Mouse (Mus musculus) gastrocnemius, adult 18-20 months (tissue): ENCODE data around the gene Gramd1b. TPM values are rescaled to one million over a fixed set of nuclear protein-coding genes. Genes with fewer than 3 reads are reported as not detected.

Source experiments
- DNase-seq: peaks from one replicate; pipeline ENCODE4 v3.0.0; 2021; ENCODE audit warnings: low spot score
- total RNA-seq, 2 experiments: library from RNA; stranded (reverse); gene quantifications; 2 replicates each; pipeline ENCODE4 v1.2.3; 2021

Gramd1b gene
- total RNA-seq, 2 experiments from 2014 or later, result 7.5 to 7.9 TPM

DNA sequence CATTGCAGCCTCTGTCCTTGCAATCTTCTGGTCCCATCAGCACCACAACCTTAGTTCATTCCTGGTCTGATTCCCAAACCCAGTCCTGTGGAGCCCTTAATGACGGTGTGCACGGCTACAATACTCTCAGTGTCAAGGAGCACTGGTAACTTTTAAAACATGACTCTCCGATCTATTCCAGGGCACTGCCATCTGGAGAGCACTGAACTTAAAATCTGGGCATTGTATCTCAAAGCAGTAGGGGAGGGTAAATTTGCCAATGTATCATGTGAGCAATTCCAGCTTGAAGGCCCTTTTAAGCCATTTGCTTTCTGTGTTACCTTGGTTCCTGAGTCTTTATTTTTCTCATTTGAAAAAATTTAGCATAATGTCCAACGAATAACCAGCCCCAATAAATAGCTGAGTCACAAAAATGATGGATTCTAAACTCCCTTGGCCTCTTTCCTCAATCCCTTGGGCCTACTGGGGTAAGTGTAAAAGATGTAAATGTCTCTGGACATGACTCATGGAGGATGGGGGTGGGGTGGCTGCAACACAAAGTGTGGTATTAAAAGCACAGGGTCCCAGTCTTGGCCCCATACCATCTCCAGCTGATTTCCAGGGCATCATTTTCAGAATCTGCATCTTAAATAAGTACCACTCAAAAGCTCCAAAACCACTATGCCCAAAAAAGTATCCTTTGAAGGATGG, 193.9 kb downstream of the Gramd1b start:
- DNase-seq, result no peak

GRCm38 (mm10) chr9:40336701-40337100, 194.5 kb downstream of the Gramd1b start:
- no peak for DNase-seq

DNA sequence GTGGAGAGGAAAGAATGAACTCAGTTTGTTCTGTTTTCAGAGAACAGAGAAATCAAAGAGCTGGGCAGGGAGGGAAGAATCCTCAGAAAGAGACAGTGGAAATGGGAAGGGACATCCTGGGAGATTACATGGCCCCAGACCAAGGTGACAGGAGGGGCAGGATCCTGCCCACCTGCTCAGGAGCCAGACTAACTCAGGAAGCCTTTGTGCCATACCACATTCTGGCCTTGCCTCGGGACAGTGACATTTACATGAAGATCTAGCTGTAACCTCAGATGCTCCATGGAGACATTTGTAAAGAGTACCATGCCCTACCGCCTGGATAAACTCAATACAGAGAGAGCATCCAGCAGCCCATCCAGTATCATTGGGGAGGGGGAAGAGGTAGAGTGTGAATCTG, 196.6 kb downstream of the Gramd1b start:
- DNase-seq, result no peak

DNA sequence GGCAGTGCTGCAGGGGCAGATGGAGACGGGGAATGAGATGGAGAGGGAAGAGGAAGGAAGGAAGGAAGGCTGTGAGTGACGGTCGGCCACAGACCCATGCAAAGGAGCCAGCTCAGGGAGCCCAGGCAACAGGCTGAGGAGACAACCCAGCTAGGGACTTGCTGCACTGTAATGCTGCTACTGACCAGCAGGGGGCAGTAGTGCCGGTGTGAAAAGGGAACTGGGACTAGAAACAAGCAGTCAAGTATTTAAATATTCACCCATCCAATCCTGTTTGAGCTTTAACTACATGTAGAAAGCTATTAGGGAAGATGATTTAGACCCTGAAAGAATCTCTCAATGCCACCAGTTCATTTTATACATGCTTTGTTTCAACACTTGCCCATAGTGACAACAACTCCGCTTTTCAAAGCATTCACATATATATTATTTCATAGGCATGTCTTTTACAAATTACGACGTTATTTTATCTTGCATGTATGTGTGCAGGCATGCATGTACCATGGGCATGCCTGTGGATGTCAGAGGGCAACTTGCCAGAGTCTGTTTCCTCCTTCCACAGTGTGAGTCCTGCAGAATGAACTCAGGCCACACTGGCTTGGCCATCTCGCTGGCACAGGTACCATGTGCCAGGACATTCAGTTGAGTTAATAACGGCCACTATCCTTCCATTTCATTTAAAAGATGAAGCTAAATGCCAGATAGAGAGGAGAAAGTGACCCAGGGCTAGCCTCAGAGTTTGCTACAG, 197.4 kb downstream of the Gramd1b start:
- peak; percentile 70 for DNase-seq

- DNase-seq, result no peak
These were observed 198.2 kb downstream of the Gramd1b start for GRCm38 (mm10) chr9:40332731-40333648.

DNA sequence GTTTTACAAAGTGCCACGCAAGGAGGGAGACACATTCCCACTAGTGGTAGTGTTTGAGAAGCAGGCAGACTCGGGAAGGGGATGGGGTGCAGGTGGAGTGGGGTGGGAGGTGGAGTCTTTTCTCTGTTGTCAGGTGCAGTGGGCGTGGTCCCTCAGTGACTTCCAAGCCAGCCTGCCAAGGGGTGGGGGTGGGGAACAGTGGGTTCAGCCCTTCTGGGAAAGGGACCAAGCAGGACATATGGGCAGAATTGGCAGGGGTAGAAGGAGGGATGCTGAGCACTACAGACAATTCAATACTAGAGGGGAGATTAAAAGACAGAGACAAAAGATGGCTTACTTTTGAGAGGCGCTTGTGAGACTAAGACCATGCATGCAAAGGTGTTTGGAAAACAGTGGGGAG, 198.9 kb downstream of the Gramd1b start:
- no peak for DNase-seq

- DNase-seq, result no peak
These were observed 199.5 kb downstream of the Gramd1b start for GRCm38 (mm10) chr9:40331411-40332286.

GRCm38 (mm10) chr9:40330609-40331382, 200.4 kb downstream of the Gramd1b start:
- peak; percentile 94 for DNase-seq

DNA sequence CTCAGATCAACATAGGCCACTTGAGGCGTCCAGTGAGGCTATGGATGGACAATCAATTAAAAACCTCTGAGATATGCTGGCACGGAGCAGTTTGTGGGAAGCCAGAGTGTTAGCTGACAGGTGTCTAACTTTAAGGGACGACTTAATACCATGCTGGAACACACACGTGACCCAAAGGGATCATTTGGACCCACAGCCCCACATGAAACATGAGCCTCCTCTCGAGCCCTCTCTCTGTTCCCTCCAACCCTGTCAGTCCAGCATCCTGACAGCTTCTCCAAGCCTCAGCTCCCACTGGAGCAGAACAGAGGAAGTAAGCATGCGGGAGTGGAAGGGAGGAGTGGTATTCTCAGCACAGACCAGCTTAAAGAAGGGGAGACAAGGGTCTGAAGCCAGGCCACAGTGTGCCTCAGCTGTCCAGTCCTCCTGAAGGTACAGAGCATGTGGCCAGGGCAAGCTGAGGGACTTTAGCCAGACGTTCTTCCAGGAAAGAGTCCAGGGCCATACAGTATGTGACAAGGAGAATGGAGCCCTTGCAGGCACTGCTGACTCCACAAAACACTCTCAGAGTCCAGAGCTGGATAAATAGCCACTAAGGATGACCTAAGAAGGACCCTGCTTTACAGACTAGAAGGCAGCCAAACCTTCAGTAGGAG, 204.8 kb downstream of the Gramd1b start:
- DNase-seq, result no peak

GRCm38 (mm10) chr9:40324826-40325225, 206.4 kb downstream of the Gramd1b start:
- DNase-seq, result peak; percentile 63

GRCm38 (mm10) chr9:40324232-40324792, 206.9 kb downstream of the Gramd1b start:
- DNase-seq, result no peak

DNA sequence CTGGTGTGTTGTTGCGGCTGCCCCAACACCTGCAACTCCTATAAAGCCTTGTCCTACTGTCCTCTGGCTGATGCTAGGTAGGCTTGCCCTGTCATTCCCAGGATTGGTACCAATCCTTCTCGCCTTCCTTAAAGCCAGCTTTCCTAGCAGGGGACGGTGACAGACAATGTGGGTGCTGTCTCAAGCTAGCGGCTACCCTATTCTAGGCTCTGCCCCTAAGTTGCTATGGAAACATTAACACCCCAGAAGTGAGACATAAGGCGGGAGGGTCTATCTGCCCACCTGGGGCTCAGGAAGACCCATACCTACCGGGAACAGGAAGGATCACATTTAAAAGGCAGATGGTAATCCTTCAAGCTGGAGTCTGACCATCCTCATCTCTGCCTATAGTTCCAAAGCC, 207.4 kb downstream of the Gramd1b start:
- no peak for DNase-seq

DNA sequence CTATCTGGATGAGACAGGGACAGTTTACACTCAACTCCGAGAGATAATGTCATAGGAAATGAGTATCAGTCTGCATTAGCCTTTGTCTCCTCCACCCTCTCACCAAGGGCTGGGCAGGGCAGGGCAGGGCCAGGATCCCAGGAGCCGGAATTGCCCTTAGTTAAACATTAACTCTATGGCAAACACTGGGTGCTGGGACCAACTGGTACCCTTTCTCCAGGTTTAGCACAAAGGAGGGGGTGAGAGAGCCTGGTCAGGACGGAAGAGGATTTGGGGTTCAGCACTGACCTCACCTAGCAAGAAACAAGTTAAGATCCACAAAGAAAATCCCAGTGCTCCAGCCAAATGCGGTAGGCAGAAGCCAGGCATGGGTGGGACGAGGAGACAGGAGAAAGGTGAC, 208.0 kb downstream of the Gramd1b start:
- DNase-seq, result no peak

DNA sequence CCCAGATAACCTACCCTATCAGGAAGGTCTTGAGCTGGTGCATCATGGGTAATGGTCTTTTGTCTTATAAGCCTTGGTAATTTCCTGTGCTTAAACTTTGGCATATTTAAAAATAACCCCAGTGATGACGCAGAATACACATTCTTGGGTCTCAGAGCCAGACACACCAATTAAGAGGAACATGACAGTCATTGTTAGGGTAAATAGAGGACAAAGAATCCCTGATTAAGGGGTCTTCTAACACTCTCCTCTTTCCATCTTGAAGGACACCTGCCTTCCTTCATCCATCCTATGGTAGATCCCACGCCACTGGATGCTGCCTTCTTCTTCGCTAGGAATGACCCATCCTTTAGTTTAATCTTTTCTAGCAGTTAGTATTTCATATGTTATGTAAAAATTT, 208.8 kb downstream of the Gramd1b start:
- DNase-seq, result no peak

DNA sequence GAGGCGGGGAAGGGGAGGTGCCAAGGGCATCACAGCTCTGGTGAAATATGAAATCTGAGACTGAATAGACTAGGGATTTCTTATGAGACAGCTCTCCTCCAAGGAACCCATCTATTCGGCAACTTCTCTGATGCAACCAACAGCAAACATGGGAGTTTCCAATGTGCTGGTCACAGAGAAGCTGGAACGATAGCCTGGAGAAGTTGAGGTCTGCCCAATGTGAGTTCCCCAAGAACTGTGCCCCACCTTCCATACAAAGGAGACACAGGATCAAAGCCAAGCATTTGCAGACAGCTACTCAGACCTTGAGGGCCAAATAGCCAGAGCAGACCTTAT, 209.5 kb downstream of the Gramd1b start:
- no peak for DNase-seq

DNA sequence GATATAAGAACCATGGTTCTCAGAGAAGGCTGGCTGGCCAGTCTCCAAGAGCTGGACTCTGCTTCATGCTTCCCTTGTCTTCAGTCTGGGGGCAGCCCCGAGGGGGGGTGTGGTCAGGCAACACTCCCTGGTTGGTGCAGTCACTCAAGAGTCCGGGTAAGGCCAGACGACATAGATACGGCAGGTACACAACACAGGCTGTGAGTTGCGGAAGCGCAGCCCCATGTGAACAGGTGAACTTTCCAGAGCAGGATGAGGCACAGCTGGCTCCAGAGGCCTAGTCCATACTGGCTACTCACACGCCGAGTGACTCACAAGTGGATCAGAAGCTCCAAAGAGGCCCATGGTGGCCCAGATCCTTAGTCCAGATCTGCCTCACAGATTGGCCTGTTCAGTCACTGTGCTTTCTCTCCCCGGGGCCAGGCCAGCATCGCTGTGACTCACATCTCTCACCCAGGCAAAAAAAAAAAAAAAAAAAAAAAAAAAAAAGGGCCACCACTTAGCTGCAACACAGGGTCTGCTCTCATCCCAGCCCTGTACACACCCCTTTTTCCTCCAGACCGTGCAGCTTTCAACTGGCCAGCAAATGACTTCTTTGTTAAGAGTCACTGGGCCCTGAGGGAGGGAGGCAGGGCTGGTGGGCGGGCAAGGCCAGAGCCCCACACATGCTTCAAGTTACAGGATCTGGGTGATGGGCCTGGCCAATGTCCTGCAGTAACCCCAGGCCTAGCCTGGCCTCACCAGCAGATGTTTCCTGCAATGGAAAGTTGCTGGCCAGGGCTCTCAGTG, 210.1 kb downstream of the Gramd1b start:
- peak; percentile 93 for DNase-seq

- no peak for DNase-seq
These were observed 210.8 kb downstream of the Gramd1b start for GRCm38 (mm10) chr9:40320405-40320804.

DNA sequence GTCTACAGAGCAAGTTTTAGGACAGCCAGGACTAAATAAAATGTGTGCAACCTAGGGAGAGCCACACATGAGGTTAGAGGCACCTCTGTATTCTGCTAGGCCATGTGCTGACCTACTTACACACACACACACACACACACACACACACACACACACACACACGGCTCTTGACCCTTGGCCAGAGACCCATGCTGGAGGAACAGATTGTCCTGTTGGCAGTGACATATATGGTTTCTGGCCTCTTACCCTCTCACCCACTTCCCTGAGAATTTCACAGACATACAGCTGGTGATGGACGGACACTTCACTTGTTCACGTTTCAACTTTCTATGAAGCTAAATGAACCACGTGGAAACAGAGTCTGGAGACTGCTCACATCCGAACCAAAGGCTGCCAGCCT, 212.4 kb downstream of the Gramd1b start:
- peak; percentile 55 for DNase-seq

- DNase-seq, result peak; percentile 62
These were observed 213.4 kb downstream of the Gramd1b start for GRCm38 (mm10) chr9:40317735-40318134.
